36 mouse cellular contexts compared by ENCODE assay signal in genomic region chr13:59832454-59832853, GRCm38 (mm10). TPM values are rescaled to one million over a fixed set of nuclear protein-coding genes. Genes with fewer than 3 reads are reported as not detected.
DNase-seq lines count a peak whose midpoint lies in the region; ATAC-seq and TF ChIP-seq lines count a peak whose summit lies in the region.
"Had no signal": no experiment of that assay in that cellular context is flagged by ENCODE, and none has a peak within 500 bp of the region (broad histone marks: within the 10 kb centered on the region; RNA-seq: fewer than 3 reads in every experiment).

No protein-coding gene starts in this region.

- DNase-seq in midbrain, embryonic 11.5 days (ENCODE audit: low spot score, missing footprints) = peak; percentile 17
- no peak for DNase-seq in midbrain, embryonic 14.5 days
- DNase-seq in liver, postnatal 0 days = no peak
- DNase-seq in spleen, postnatal 36 days (ENCODE audit: low spot score in 2 of 2) = no peak
- DNase-seq in forebrain, embryonic 14.5 days (ENCODE audit: low spot score) = no peak
- DNase-seq: adrenal gland, postnatal 10 days; cerebellum, adult 8-10 months; cerebellum, postnatal 25 days; gastrocnemius, postnatal 14 days; heart, postnatal 4 days; kidney, adult 2 months; kidney, postnatal 4 days; layer of hippocampus, postnatal 36 days; left cerebral cortex, postnatal 4 days; lung, postnatal 36 days; right cerebral cortex, postnatal 25 days; spleen, adult 18-20 months; thymus, adult 18-20 months; thymus, postnatal 25 days had no signal

- ATAC-seq in midbrain, embryonic 11.5 days (ENCODE audit: low FRiP score) = no peak
- no peak for ATAC-seq in midbrain, embryonic 14.5 days (ENCODE audit: low FRiP score, low TSS enrichment)
- peak; percentile 62 for ATAC-seq in intestine, postnatal 0 days
- ATAC-seq in liver, postnatal 0 days = peak; percentile 88
- ATAC-seq in megakaryocyte, adult 5-6 weeks (ENCODE audit: poor library complexity, severe bottlenecking) = no peak
- no peak for ATAC-seq in forebrain, embryonic 14.5 days
- ATAC-seq: CD4-positive, CD25-positive, alpha-beta regulatory T cell, adult 4 months; forebrain, embryonic 13.5 days; midbrain, embryonic 15.5 days had no signal

- H3K4me1 ChIP-seq in midbrain, embryonic 11.5 days (ENCODE audit: control insufficient read depth, insufficient read depth, low read length) = no peaks in the 10 kb centered on the region
- H3K4me1 ChIP-seq in midbrain, embryonic 14.5 days (ENCODE audit: control insufficient read depth, insufficient read depth, low read length) = no peaks in the 10 kb centered on the region
- 0 out of 2 replicates have a peak, but pooled peaks cover 4% of the 10 kb centered on the region for H3K4me1 ChIP-seq in intestine, postnatal 0 days (replicated peaks; ENCODE audit: control insufficient read depth, insufficient read depth, low read length)
- peaks cover 14% of the 10 kb centered on the region for H3K4me1 ChIP-seq in liver, postnatal 0 days (ENCODE audit: insufficient read depth)
- no peaks in the 10 kb centered on the region for H3K4me1 ChIP-seq in forebrain, embryonic 14.5 days (ENCODE audit: control insufficient read depth, insufficient read depth, low read length)
- H3K4me1 ChIP-seq: forebrain, embryonic 13.5 days; hindbrain, embryonic 13.5 days; midbrain, embryonic 15.5 days had no signal

- H3K27me3 ChIP-seq in midbrain, embryonic 11.5 days (ENCODE audit: control insufficient read depth, insufficient read depth, low read length) = no peaks in the 10 kb centered on the region
- no peaks in the 10 kb centered on the region for H3K27me3 ChIP-seq in midbrain, embryonic 14.5 days (ENCODE audit: control insufficient read depth, insufficient read depth, low read length)
- H3K27me3 ChIP-seq in intestine, postnatal 0 days (replicated peaks; ENCODE audit: control insufficient read depth, insufficient read depth, low read length) = no peaks in the 10 kb centered on the region
- H3K27me3 ChIP-seq in liver, postnatal 0 days (ENCODE audit: insufficient read depth, low read length) = no peaks in the 10 kb centered on the region
- H3K27me3 ChIP-seq in forebrain, embryonic 14.5 days (replicated peaks; ENCODE audit: control insufficient read depth, insufficient read depth, low read length) = no peaks in the 10 kb centered on the region
- H3K27me3 ChIP-seq: embryonic facial prominence, embryonic 15.5 days; forebrain, embryonic 13.5 days; heart, embryonic 12.5 days; hindbrain, embryonic 13.5 days; limb, embryonic 15.5 days; megakaryocyte, embryonic 14.5 days; midbrain, embryonic 15.5 days; neural tube, embryonic 15.5 days had no signal

- no peak for TF ChIP-seq CTCF in intestine, postnatal 0 days (IDR thresholded peaks at IDR 0.05; ENCODE audit: low read depth)
- no peak for TF ChIP-seq CTCF in liver, postnatal 0 days (IDR thresholded peaks at IDR 0.05; ENCODE audit: low read depth)

- H3K4me3 ChIP-seq in midbrain, embryonic 11.5 days (ENCODE audit: low read depth, low read length) = no peak overlapping the region
- H3K4me3 ChIP-seq in midbrain, embryonic 14.5 days (replicated peaks; ENCODE audit: low read depth, low read length) = no peak overlapping the region
- no peak overlapping the region for H3K4me3 ChIP-seq in intestine, postnatal 0 days (ENCODE audit: low read depth, low read length)
- peak overlapping the region; percentile 4; the same call in 1 of the 2 replicates for H3K4me3 ChIP-seq in liver, postnatal 0 days (ENCODE audit: low read depth, low read length)
- H3K4me3 ChIP-seq in forebrain, embryonic 14.5 days (ENCODE audit: low read depth, low read length) = no peak overlapping the region
- H3K4me3 ChIP-seq: embryonic facial prominence, embryonic 10.5 days; embryonic facial prominence, embryonic 15.5 days; forebrain, embryonic 13.5 days; heart, adult 2 months; heart, embryonic 12.5 days; hindbrain, embryonic 13.5 days; limb, embryonic 15.5 days; megakaryocyte, embryonic 14.5 days; midbrain, embryonic 15.5 days; neural tube, embryonic 15.5 days had no signal

- WGBS in midbrain, embryonic 11.5 days = 74% methylated on average over 7 of the region's 7 CpGs
- 87% methylated on average over 7 of the region's 7 CpGs for WGBS in midbrain, embryonic 14.5 days
- WGBS in intestine, postnatal 0 days = 39% methylated on average over 7 of the region's 7 CpGs
- WGBS in liver, postnatal 0 days (ENCODE audit: insufficient replicate concordance) = 57% methylated on average over 7 of the region's 7 CpGs
- 77% methylated on average over 7 of the region's 7 CpGs for WGBS in forebrain, embryonic 14.5 days

- no peak overlapping the region for H3K9ac ChIP-seq in midbrain, embryonic 11.5 days (ENCODE audit: low read length)
- no peak overlapping the region for H3K9ac ChIP-seq in midbrain, embryonic 14.5 days (replicated peaks; ENCODE audit: low read length)
- H3K9ac ChIP-seq in intestine, postnatal 0 days (ENCODE audit: low read depth, low read length) = no peak overlapping the region
- H3K9ac ChIP-seq in liver, postnatal 0 days (replicated peaks) = peak overlapping the region; percentile 8; the same call in 1 of the 2 replicates
- H3K9ac ChIP-seq in forebrain, embryonic 14.5 days (ENCODE audit: low read length) = no peak overlapping the region
- H3K9ac ChIP-seq: embryonic facial prominence, embryonic 15.5 days; forebrain, embryonic 13.5 days; heart, embryonic 12.5 days; hindbrain, embryonic 13.5 days; limb, embryonic 15.5 days; midbrain, embryonic 15.5 days; neural tube, embryonic 15.5 days had no signal

- no peak overlapping the region for H3K4me2 ChIP-seq in midbrain, embryonic 11.5 days
- H3K4me2 ChIP-seq in midbrain, embryonic 14.5 days (ENCODE audit: low read length) = no peak overlapping the region
- H3K4me2 ChIP-seq in intestine, postnatal 0 days (replicated peaks; ENCODE audit: low read depth) = peak overlapping the region; percentile 18
- H3K4me2 ChIP-seq in liver, postnatal 0 days (ENCODE audit: low read depth, low read length) = peak overlapping the region; percentile 27
- no peak overlapping the region for H3K4me2 ChIP-seq in forebrain, embryonic 14.5 days (ENCODE audit: low read length)
- H3K4me2 ChIP-seq: embryonic facial prominence, embryonic 15.5 days; forebrain, embryonic 13.5 days; heart, embryonic 12.5 days; hindbrain, embryonic 13.5 days; limb, embryonic 15.5 days; midbrain, embryonic 15.5 days; neural tube, embryonic 15.5 days had no signal

- no peaks in the 10 kb centered on the region for H3K9me3 ChIP-seq in midbrain, embryonic 11.5 days (ENCODE audit: control insufficient read depth, low read length)
- no peaks in the 10 kb centered on the region for H3K9me3 ChIP-seq in midbrain, embryonic 14.5 days (ENCODE audit: control insufficient read depth, low read length)
- H3K9me3 ChIP-seq in intestine, postnatal 0 days (ENCODE audit: control insufficient read depth) = no peaks in the 10 kb centered on the region
- H3K9me3 ChIP-seq in liver, postnatal 0 days (ENCODE audit: low read length) = no peaks in the 10 kb centered on the region
- no peaks in the 10 kb centered on the region for H3K9me3 ChIP-seq in forebrain, embryonic 14.5 days (replicated peaks; ENCODE audit: control insufficient read depth, low read length)
- H3K9me3 ChIP-seq: embryonic facial prominence, embryonic 10.5 days; embryonic facial prominence, embryonic 15.5 days; forebrain, embryonic 13.5 days; heart, embryonic 12.5 days; hindbrain, embryonic 13.5 days; limb, embryonic 15.5 days; megakaryocyte, embryonic 14.5 days; midbrain, embryonic 15.5 days; neural tube, embryonic 15.5 days had no signal

- TF ChIP-seq EP300 in liver, postnatal 0 days (IDR thresholded peaks at IDR 0.05; ENCODE audit: low read depth) = no peak

- H3K36me3 ChIP-seq in midbrain, embryonic 11.5 days (ENCODE audit: control insufficient read depth, insufficient read depth, low read length) = no peaks in the 10 kb centered on the region
- no peaks in the 10 kb centered on the region for H3K36me3 ChIP-seq in midbrain, embryonic 14.5 days (ENCODE audit: control insufficient read depth, insufficient read depth, low read length)
- no peaks in the 10 kb centered on the region; the same call in 1 of the 2 replicates for H3K36me3 ChIP-seq in intestine, postnatal 0 days (ENCODE audit: control insufficient read depth, insufficient read depth)
- H3K36me3 ChIP-seq in liver, postnatal 0 days (replicated peaks; ENCODE audit: insufficient read depth, low read length) = no peaks in the 10 kb centered on the region
- H3K36me3 ChIP-seq in forebrain, embryonic 14.5 days (ENCODE audit: control insufficient read depth, insufficient read depth, low read length) = no peaks in the 10 kb centered on the region
- H3K36me3 ChIP-seq: embryonic facial prominence, embryonic 10.5 days; embryonic facial prominence, embryonic 15.5 days; heart, embryonic 12.5 days; hindbrain, embryonic 13.5 days; limb, embryonic 15.5 days; midbrain, embryonic 15.5 days; neural tube, embryonic 15.5 days had no signal

- no peak overlapping the region for H3K27ac ChIP-seq in midbrain, embryonic 11.5 days (ENCODE audit: low read depth, low read length)
- no peak overlapping the region for H3K27ac ChIP-seq in midbrain, embryonic 14.5 days (replicated peaks; ENCODE audit: low read depth, low read length)
- H3K27ac ChIP-seq in intestine, postnatal 0 days (ENCODE audit: low read depth, low read length) = peak overlapping the region; percentile 63
- H3K27ac ChIP-seq in liver, postnatal 0 days (ENCODE audit: low read depth) = peak overlapping the region; percentile 74
- no peak overlapping the region for H3K27ac ChIP-seq in forebrain, embryonic 14.5 days (ENCODE audit: low read depth, low read length)
- H3K27ac ChIP-seq: embryonic facial prominence, embryonic 10.5 days; embryonic facial prominence, embryonic 15.5 days; forebrain, embryonic 13.5 days; heart, adult 2 months; hindbrain, embryonic 13.5 days; limb, embryonic 15.5 days; midbrain, embryonic 15.5 days; neural tube, embryonic 15.5 days; stomach, postnatal 0 days had no signal

RNA-seq across cellular contexts. Expression of gene Tut7, which starts 9.5 kb away (rescaled TPM):
- 47.2 and 48.7 TPM in 2 replicates for polyA plus RNA-seq in midbrain, embryonic 11.5 days (2014; fragmentation: Nextera tagmentation; extraction: Ambion mirVana)
- polyA plus RNA-seq in midbrain, embryonic 14.5 days (2014; fragmentation: Nextera tagmentation; extraction: Ambion mirVana) = 34.3 and 50.4 TPM in 2 replicates
- polyA plus RNA-seq in intestine, postnatal 0 days (2015; fragmentation: Nextera tagmentation; extraction: Ambion mirVana) = 50.1 and 55.4 TPM in 2 replicates
- polyA plus RNA-seq in liver, postnatal 0 days (2015; fragmentation: Nextera tagmentation; extraction: Ambion mirVana) = 33.8 and 37.6 TPM in 2 replicates
- 95.1 and 97.1 TPM in 2 replicates for total RNA-seq in megakaryocyte, adult 5-6 weeks (2015)
- total RNA-seq in megakaryocyte, adult 5-6 weeks (2017) = 177 and 194 TPM in 2 replicates
- 33.5 and 43.0 TPM in 2 replicates for polyA plus RNA-seq in forebrain, embryonic 14.5 days (2014; fragmentation: Nextera tagmentation; extraction: Ambion mirVana)

RNA-seq across cellular contexts. Expression of gene Gm49354, which starts 50.4 kb away (rescaled TPM):
- not detected in 2 replicates for polyA plus RNA-seq in midbrain, embryonic 11.5 days (2014; fragmentation: Nextera tagmentation; extraction: Ambion mirVana)
- not detected in 2 replicates for polyA plus RNA-seq in midbrain, embryonic 14.5 days (2014; fragmentation: Nextera tagmentation; extraction: Ambion mirVana)
- polyA plus RNA-seq in intestine, postnatal 0 days (2015; fragmentation: Nextera tagmentation; extraction: Ambion mirVana) = not detected in 2 replicates
- not detected in 2 replicates for polyA plus RNA-seq in liver, postnatal 0 days (2015; fragmentation: Nextera tagmentation; extraction: Ambion mirVana)
- not detected in 2 replicates for total RNA-seq in megakaryocyte, adult 5-6 weeks (2015)
- not detected in 2 replicates for total RNA-seq in megakaryocyte, adult 5-6 weeks (2017)
- not detected in 2 replicates for polyA plus RNA-seq in forebrain, embryonic 14.5 days (2014; fragmentation: Nextera tagmentation; extraction: Ambion mirVana)
- total RNA-seq: adrenal gland, postnatal 10 days; gastrocnemius, postnatal 14 days; heart, adult 2 months; heart, postnatal 4 days; layer of hippocampus, postnatal 36 days; left cerebral cortex, postnatal 4 days had no signal
- polyA plus RNA-seq: CD4-positive, CD25-positive, alpha-beta regulatory T cell, adult 4 months; embryonic facial prominence, embryonic 10.5 days; embryonic facial prominence, embryonic 15.5 days; forebrain, embryonic 13.5 days; heart, adult 2 months; heart, embryonic 12.5 days; heart, postnatal 0 days; hindbrain, embryonic 13.5 days; kidney, adult 2 months; kidney, embryonic 16.5 days; limb, embryonic 15.5 days; lung, embryonic 16.5 days; midbrain, embryonic 15.5 days; neural tube, embryonic 15.5 days; stomach, postnatal 0 days had no signal

Comparison
In these comparisons a context has a peak if more than half of its experiments do, and no peak if none do; other contexts are left out.
1. ATAC-seq: peak in intestine, postnatal 0 days (single experiment) and liver, postnatal 0 days (single experiment); none in midbrain, embryonic 11.5 days (single experiment), midbrain, embryonic 14.5 days (single experiment), megakaryocyte, adult 5-6 weeks (single experiment) and forebrain, embryonic 14.5 days (single experiment).
2. H3K27ac ChIP-seq: peak in intestine, postnatal 0 days (single experiment) and liver, postnatal 0 days (single experiment); none in midbrain, embryonic 11.5 days (single experiment), midbrain, embryonic 14.5 days (single experiment) and forebrain, embryonic 14.5 days (single experiment).
3. H3K4me2 ChIP-seq: peak in intestine, postnatal 0 days (single experiment) and liver, postnatal 0 days (single experiment); none in midbrain, embryonic 11.5 days (single experiment), midbrain, embryonic 14.5 days (single experiment) and forebrain, embryonic 14.5 days (single experiment).